Mouse (Mus musculus): ENCODE data around the gene H2-Ke6. TPM values are rescaled to one million over a fixed set of nuclear protein-coding genes. Genes with fewer than 3 reads are reported as not detected.

The H2-Ke6 gene
- polyA plus RNA-seq, 1 experiment from 2014 or later = 120 TPM

- Histone ChIP-seq H3K27ac (replicated peaks) (no peak overlapping the region), H3K9me3 (replicated peaks) (no peaks in the 10 kb centered on the region), H3K4me3 (peak overlapping the region; percentile 20; the same call in 1 of the 2 replicates), H3K36me3 (peaks cover 56% of the 10 kb centered on the region), H3K4me1 (peaks cover 80% of the 10 kb centered on the region), H3K27me3 (ENCODE audit: low read depth, poor library complexity, severe bottlenecking) (peaks cover 42% of the 10 kb centered on the region)
- no peak for DNase-seq (ENCODE audit: low spot score)
- 81% methylated on average over 10 of the region's 10 CpGs for WGBS
Measured at GRCm38 (mm10) chr17:34036647-34037046, 8.8 kb upstream of the H2-Ke6 start.

DNA sequence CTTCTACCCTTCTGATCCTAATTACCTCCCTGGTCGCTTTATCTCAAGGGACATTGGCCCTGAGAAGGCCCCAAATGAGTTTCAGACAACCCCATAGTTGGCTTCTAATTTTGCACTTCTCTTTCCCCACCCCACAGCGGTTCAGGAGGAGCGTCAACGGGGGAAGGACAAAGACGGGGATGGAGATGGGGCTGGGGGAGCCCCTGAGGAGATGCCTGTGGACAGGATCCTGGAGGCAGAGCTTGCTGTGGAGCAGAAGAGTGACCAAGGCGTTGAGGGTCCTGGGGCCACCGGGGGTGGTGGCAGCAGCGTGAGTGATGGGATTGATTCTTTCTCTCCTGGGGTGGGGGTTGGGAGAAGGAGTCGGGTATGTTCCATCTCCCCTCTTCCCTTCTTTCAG, 7.7 kb upstream of the H2-Ke6 start:
- peaks cover 74% of the 10 kb centered on the region for H3K4me1 ChIP-seq
- H3K36me3 ChIP-seq = peaks cover 58% of the 10 kb centered on the region
- H3K4me3 ChIP-seq = peak overlapping the region; percentile 9; the same call in 1 of the 2 replicates

DNA sequence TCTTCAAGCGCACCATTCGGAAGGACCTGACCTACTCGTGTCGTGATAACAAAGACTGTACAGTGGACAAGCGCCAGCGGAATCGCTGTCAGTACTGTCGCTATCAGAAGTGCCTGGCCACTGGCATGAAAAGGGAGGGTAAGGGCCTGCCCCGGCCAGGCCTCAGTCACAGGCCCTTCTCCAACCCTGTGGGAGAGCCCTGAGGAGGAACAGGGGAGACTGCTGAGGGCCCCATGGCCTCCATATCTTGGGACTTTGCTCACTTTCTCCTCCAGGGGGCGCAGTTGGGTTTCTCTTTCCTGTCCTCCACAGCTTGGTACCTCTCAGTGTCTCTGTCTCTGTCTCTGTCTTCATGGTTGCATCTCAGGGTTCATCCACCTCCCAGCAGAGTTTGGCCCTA, 6.2 kb upstream of the H2-Ke6 start:
- H3K9me3 ChIP-seq (replicated peaks) = no peaks in the 10 kb centered on the region
- H3K4me3 ChIP-seq = peak overlapping the region; percentile 99
- peaks cover 21% of the 10 kb centered on the region for H3K27me3 ChIP-seq (ENCODE audit: low read depth, poor library complexity, severe bottlenecking)
- no peak overlapping the region for H3K27ac ChIP-seq (replicated peaks)
- peak; percentile 74 for DNase-seq (ENCODE audit: low spot score)
- 80% methylated on average over 10 of the region's 10 CpGs for WGBS
- peaks cover 74% of the 10 kb centered on the region for H3K4me1 ChIP-seq
- peaks cover 73% of the 10 kb centered on the region for H3K36me3 ChIP-seq

More for the DNA sequence above, 7.7 kb upstream of the H2-Ke6 start:
- WGBS = 95% methylated on average over 9 of the region's 9 CpGs
- H3K27ac ChIP-seq (replicated peaks) = no peak overlapping the region
- no peaks in the 10 kb centered on the region for H3K9me3 ChIP-seq (replicated peaks)
- peaks cover 34% of the 10 kb centered on the region for H3K27me3 ChIP-seq (ENCODE audit: low read depth, poor library complexity, severe bottlenecking)
- DNase-seq (ENCODE audit: low spot score) = no peak

DNA sequence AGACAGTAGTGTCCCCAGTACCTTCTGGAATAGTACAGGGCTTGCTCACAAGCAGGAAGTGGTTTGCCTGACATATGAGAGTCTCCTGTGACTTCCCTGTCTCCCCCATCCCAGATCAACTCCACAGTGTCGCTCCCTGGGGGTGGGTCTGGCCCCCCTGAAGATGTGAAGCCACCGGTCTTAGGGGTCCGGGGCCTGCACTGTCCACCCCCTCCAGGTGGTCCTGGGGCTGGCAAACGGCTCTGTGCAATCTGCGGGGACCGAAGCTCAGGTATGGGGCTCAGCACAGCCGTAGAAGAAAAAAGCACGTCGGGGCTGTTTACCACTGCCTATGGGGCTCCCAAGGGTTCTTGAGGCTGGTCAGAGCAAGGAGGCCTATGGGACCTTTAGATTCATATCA, 5.6 kb upstream of the H2-Ke6 start:
- peaks cover 74% of the 10 kb centered on the region for H3K4me1 ChIP-seq
- H3K27ac ChIP-seq (replicated peaks) = peak overlapping the region; percentile 100; the same call in 1 of the 2 replicates
- H3K36me3 ChIP-seq = peaks cover 77% of the 10 kb centered on the region
- H3K27me3 ChIP-seq (ENCODE audit: low read depth, poor library complexity, severe bottlenecking) = peaks cover 16% of the 10 kb centered on the region
- 91% methylated on average over 9 of the region's 9 CpGs for WGBS
- no peaks in the 10 kb centered on the region for H3K9me3 ChIP-seq (replicated peaks)
- H3K4me3 ChIP-seq = peak overlapping the region; percentile 99
- DNase-seq (ENCODE audit: low spot score) = no peak

GRCm38 (mm10) chr17:34032806-34033205, 4.9 kb upstream of the H2-Ke6 start:
- peaks cover 77% of the 10 kb centered on the region for H3K36me3 ChIP-seq
- WGBS = 65% methylated on average over 9 of the region's 9 CpGs
- peaks cover 9% of the 10 kb centered on the region; the same call in 1 of the 2 replicates for H3K27me3 ChIP-seq (ENCODE audit: low read depth, poor library complexity, severe bottlenecking)
- DNase-seq (ENCODE audit: low spot score) = no peak
- peak overlapping the region; percentile 100 for H3K27ac ChIP-seq (replicated peaks)
- H3K4me1 ChIP-seq = peaks cover 74% of the 10 kb centered on the region
- H3K4me3 ChIP-seq = peak overlapping the region; percentile 99
- H3K9me3 ChIP-seq (replicated peaks) = no peaks in the 10 kb centered on the region

DNA sequence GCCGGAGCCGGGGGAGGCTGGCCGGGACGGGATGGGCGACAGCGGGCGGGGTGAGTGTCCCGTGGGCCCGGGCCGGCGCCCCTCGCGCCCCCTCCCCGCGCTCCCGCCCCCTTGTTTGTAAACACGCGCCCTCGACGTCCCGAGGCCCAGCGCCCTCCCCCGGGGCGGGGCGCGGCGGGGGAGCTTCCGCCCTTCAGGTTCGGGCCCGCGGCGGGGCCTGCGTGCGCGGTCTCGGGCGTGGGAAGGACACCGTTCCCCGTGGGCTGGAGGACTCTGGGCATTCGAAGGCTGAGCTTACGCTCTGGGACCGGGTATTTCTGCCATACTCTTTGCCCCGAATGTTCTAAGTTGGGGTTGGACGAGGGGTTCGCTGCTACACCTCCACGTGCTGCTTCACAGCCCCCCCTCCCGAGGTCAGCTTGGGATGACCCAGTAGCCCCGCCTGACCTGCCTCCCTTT, 4.3 kb upstream of the H2-Ke6 start:
- no peak for DNase-seq (ENCODE audit: low spot score)
- no peaks in the 10 kb centered on the region for H3K9me3 ChIP-seq (replicated peaks)
- H3K27ac ChIP-seq (replicated peaks) = peak overlapping the region; percentile 100
- 0 out of 2 replicates have a peak, but pooled peaks cover 3% of the 10 kb centered on the region for H3K27me3 ChIP-seq (ENCODE audit: low read depth, poor library complexity, severe bottlenecking)
- under 1% methylated on average over 35 of the region's 48 CpGs for WGBS
- peaks cover 71% of the 10 kb centered on the region for H3K36me3 ChIP-seq
- H3K4me3 ChIP-seq = peak overlapping the region; percentile 99
- H3K4me1 ChIP-seq = peaks cover 74% of the 10 kb centered on the region

GRCm38 (mm10) chr17:34031465-34032173, 3.8 kb upstream of the H2-Ke6 start, which contains the start of the genes Slc39a7 and Rxrb:
Gene Slc39a7, minus strand, starts transcription at chr17:34031682.
Gene Rxrb, plus strand, starts transcription at chr17:34031812.
- Histone ChIP-seq H3K4me1 (peaks cover 78% of the 10 kb centered on the region), H3K36me3 (peaks cover 65% of the 10 kb centered on the region), H3K27me3 (ENCODE audit: low read depth, poor library complexity, severe bottlenecking) (no peaks in the 10 kb centered on the region), H3K27ac (replicated peaks) (peak within 1 kb of the TSS; percentile 100), H3K4me3 (peak within 1 kb of the TSS; percentile 99), H3K9me3 (replicated peaks) (no peaks in the 10 kb centered on the region)
- DNase-seq (ENCODE audit: low spot score) = peak; percentile 100
- under 1% methylated on average over 85 of the region's 88 CpGs for WGBS

DNA sequence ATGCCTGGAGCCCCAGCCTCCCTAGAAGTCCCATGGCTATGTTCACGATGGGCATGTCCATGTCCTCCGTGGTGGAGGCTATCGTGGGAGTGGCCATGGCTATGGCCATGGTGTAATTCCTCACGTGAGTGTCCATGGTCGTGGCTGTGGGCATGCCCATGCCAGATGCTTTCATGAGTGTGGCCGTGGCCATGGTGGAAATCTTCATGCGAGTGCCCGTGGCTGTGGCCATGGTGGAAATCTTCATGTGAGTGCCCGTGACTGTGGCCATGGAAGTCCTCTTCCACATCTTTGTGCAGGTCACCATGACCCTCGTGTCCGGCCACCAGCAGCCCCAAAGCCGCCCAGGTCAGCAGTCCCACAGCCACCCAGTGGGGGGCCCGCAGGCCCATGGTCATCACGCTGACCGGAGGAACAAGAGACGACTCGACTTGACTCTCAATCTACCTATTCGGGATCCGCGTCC, 3.0 kb upstream of the H2-Ke6 start:
- Histone ChIP-seq H3K4me3 (peak overlapping the region; percentile 99), H3K4me1 (peaks cover 78% of the 10 kb centered on the region), H3K27ac (replicated peaks) (peak overlapping the region; percentile 100), H3K27me3 (ENCODE audit: low read depth, poor library complexity, severe bottlenecking) (no peaks in the 10 kb centered on the region), H3K36me3 (peaks cover 58% of the 10 kb centered on the region), H3K9me3 (replicated peaks) (no peaks in the 10 kb centered on the region)
- DNase-seq (ENCODE audit: low spot score) = peak; percentile 40
- WGBS = 7% methylated on average over 20 of the region's 20 CpGs

DNA sequence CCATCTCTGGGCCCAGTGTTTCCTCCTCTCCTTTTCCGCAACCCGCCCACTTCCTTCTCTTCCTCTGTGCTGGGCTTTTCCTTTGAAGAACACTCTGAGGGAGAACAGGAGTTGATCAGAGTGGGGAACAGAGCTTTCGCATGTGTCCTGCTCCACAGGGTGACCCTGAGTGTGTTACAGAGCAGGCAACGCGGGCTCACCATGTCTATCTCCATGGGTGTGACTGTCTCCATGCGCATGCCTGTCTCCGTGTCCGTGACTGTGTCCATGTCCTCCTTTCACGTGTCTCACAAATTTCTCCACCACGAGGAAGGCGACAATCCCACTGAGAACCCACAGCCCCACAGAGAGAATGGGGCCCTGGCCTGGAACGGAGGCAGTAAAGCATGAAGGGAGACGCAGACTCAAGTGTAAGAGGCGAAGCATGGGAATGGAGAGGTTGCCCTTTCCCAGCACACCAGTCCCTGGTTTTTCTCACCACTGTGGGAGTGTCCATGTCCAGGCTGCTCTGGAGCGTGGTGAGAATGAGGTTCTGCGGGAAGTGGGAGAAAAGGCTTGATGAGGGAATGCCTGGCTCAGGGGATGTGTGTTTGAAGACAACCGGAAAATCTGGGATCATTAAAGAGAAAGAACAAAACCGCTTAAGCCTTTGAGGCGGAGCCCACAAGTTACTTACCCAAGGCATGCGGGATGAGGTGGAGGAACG, 2.2 kb upstream of the H2-Ke6 start:
- H3K27ac ChIP-seq (replicated peaks) = peak overlapping the region; percentile 100
- peaks cover 50% of the 10 kb centered on the region for H3K36me3 ChIP-seq
- peaks cover 79% of the 10 kb centered on the region for H3K4me1 ChIP-seq
- no peaks in the 10 kb centered on the region for H3K27me3 ChIP-seq (ENCODE audit: low read depth, poor library complexity, severe bottlenecking)
- no peak for DNase-seq (ENCODE audit: low spot score)
- H3K9me3 ChIP-seq (replicated peaks) = no peaks in the 10 kb centered on the region
- 69% methylated on average over 21 of the region's 21 CpGs for WGBS
- peak overlapping the region; percentile 99 for H3K4me3 ChIP-seq

DNA sequence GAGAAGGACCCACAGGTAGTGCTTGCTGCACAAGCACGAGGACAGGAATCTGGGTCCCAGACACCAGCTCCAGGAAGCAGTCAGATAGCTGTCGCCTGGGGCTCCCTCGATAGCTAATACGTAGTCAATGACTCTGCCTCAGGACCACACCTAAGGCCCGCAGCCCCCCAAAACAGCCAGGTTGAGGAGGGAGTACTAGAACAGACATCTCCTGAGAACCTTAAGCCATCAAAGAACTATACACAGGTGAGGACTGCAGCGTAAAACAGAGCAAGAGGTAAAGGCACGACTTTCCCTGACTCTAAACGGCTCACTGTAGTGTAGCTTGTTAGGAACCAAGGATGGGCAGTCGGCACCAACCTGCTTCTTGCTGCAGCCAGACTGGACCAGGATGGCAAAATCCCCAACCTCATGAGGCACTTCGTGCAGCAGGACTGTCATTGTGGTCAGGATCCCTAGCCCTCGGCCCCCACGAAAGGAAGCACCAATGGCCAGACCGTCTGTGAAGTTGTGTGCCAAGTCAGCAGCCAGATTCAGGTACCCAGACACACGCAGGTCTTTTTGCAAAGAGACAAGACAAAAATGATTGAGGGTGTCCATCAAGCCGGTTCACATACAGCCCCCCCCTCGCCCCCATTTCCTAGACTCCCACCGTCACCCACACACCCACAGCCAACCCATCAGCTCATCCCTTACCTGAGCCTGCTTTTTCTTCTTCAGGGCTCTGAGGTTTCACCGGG, 1.5 kb upstream of the H2-Ke6 start:
- peak overlapping the region; percentile 99 for H3K4me3 ChIP-seq
- peaks cover 42% of the 10 kb centered on the region for H3K36me3 ChIP-seq
- no peak for DNase-seq (ENCODE audit: low spot score)
- no peaks in the 10 kb centered on the region for H3K27me3 ChIP-seq (ENCODE audit: low read depth, poor library complexity, severe bottlenecking)
- WGBS = 87% methylated on average over 18 of the region's 18 CpGs
- H3K4me1 ChIP-seq = peaks cover 79% of the 10 kb centered on the region
- H3K9me3 ChIP-seq (replicated peaks) = no peaks in the 10 kb centered on the region
- H3K27ac ChIP-seq (replicated peaks) = peak overlapping the region; percentile 100

DNA sequence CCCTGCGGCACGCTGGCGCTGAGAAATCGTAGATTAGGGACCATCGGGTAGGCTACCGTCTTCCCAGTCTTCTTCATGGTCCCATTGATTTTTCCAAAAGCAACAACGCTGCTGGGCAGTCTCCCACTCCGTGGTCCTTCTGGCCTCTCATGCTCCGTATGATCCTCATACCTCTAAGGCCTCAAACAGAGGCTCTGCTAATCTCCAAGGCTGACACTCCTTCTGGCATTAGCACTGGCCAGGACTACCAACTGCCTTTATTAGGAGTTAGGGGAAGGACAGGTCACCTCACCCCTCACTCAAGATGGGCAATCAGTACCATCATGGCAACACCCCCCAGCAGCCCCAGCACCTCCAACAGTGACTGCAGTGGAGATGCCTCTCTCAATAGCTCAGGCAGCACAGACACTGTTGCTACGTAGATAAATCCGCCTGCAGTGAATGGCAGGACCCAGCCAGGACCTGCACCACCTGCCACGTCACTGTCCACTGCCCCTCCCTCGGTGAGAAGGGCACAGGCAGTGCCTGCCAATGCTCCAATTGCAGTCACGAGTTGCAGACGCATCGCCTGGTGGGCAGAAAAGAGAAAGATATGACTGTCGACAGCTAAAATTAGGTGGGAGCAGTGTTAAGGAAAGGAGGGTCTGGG, 765 bp upstream of the H2-Ke6 start:
- 47% methylated on average over 17 of the region's 17 CpGs for WGBS
- peaks cover 78% of the 10 kb centered on the region for H3K4me1 ChIP-seq
- peaks cover 41% of the 10 kb centered on the region for H3K36me3 ChIP-seq

More for the DNA sequence above, 765 bp upstream of the H2-Ke6 start:
- no peaks in the 10 kb centered on the region for H3K9me3 ChIP-seq (replicated peaks)
- peak overlapping the region; percentile 100 for H3K27ac ChIP-seq (replicated peaks)
- peak overlapping the region; percentile 99 for H3K4me3 ChIP-seq
- no peaks in the 10 kb centered on the region for H3K27me3 ChIP-seq (ENCODE audit: low read depth, poor library complexity, severe bottlenecking)
- no peak for DNase-seq (ENCODE audit: low spot score)
